Mouse (Mus musculus): ENCODE measurements around the gene Lrrc66. TPM values are rescaled to one million over a fixed set of nuclear protein-coding genes. Genes with fewer than 3 reads are reported as not detected.
A peak's percentile ranks its signal among the peaks of the same experiment; 100 is the strongest.

The Lrrc66 gene
- total and polyA plus RNA-seq, 3 experiments: 1.1 TPM; not detected in 1

GRCm38 (mm10) chr5:73578131-73578530, 54.2 kb downstream of the Lrrc66 start:
- Histone ChIP-seq H3K9ac (ENCODE audit: control insufficient read depth, low read depth, low read length, poor library complexity, severe bottlenecking) (no peak overlapping the region), H3K4me1 (ENCODE audit: control insufficient read depth in 1 of 2, insufficient read depth in 2 of 2, low read length in 2 of 2) (no peaks in the 10 kb centered on the region), H3K4me3 (ENCODE audit: control insufficient read depth in 1 of 2, insufficient read depth in 1 of 2, low read depth in 2 of 2, low read length in 2 of 2) (no peak overlapping the region), H3K27me3 (ENCODE audit: control insufficient read depth in 1 of 2, insufficient read depth in 2 of 2, low read length in 2 of 2) (peaks cover 4 to 7% of the 10 kb centered on the region in 2 experiments; a peak in 3 of 4 replicates), H3K79me2 (ENCODE audit: control insufficient read depth, insufficient read depth, low read length, poor library complexity) (no peaks in the 10 kb centered on the region), H3K27ac (ENCODE audit: control insufficient read depth, low read depth, low read length) (no peak overlapping the region), H3K36me3 (ENCODE audit: control insufficient read depth in 1 of 2, insufficient read depth in 2 of 2, low read length in 2 of 2) (no peaks in the 10 kb centered on the region), H3K9me3 (replicated peaks; ENCODE audit: insufficient read depth, low read length) (no peaks in the 10 kb centered on the region)
- TF ChIP-seq UBTF (IDR thresholded peaks at IDR 0.05; ENCODE audit: borderline replicate concordance, insufficient read depth, low read depth, low read length) (no peak), MXI1 (IDR thresholded peaks at IDR 0.05; ENCODE audit: low read depth, low read length) (no peak), HCFC1 (IDR thresholded peaks at IDR 0.05; ENCODE audit: low read depth, low read length) (no peak), GABPA (IDR thresholded peaks at IDR 0.05; ENCODE audit: low read depth, low read length) (no peak), SMC3 (IDR thresholded peaks at IDR 0.05; ENCODE audit: low read depth, low read length) (no peak), USF2 (IDR thresholded peaks at IDR 0.05; ENCODE audit: borderline replicate concordance in 1 of 2, insufficient read depth in 1 of 2, low read depth in 1 of 2, low read length in 2 of 2) (no peak), MEF2A (IDR thresholded peaks at IDR 0.05; ENCODE audit: extremely low read depth, insufficient replicate concordance, low read depth, low read length, poor library complexity, severe bottlenecking) (no peak), MAZ (IDR thresholded peaks at IDR 0.05; ENCODE audit: low read depth, low read length) (no peak), USF1 (IDR thresholded peaks at IDR 0.05; ENCODE audit: low read depth, low read length) (no peak), CHD2 (IDR thresholded peaks at IDR 0.05; ENCODE audit: low read length) (no peak), RAD21 (IDR thresholded peaks at IDR 0.05; ENCODE audit: low read depth, low read length) (no peak), BHLHE40 (IDR thresholded peaks at IDR 0.05; ENCODE audit: borderline replicate concordance, low read depth, low read length) (no peak), TAL1 (IDR thresholded peaks at IDR 0.05; ENCODE audit: low read length) (no peak), NRF1 (IDR thresholded peaks at IDR 0.05; ENCODE audit: insufficient read depth, low read depth, low read length, poor library complexity, severe bottlenecking) (no peak)
- no peak for DNase-seq (ENCODE audit: low read depth, low spot score)

GRCm38 (mm10) chr5:73576708-73577107, 55.6 kb downstream of the Lrrc66 start:
- Histone ChIP-seq H3K9me3 (replicated peaks; ENCODE audit: insufficient read depth, low read length) (no peaks in the 10 kb centered on the region), H3K27ac (ENCODE audit: control insufficient read depth, low read depth, low read length) (no peak overlapping the region), H3K9ac (ENCODE audit: control insufficient read depth, low read depth, low read length, poor library complexity, severe bottlenecking) (no peak overlapping the region), H3K79me2 (ENCODE audit: control insufficient read depth, insufficient read depth, low read length, poor library complexity) (no peaks in the 10 kb centered on the region), H3K36me3 (ENCODE audit: control insufficient read depth in 1 of 2, insufficient read depth in 2 of 2, low read length in 2 of 2) (no peaks in the 10 kb centered on the region), H3K4me1 (ENCODE audit: control insufficient read depth in 1 of 2, insufficient read depth in 2 of 2, low read length in 2 of 2) (no peaks in the 10 kb centered on the region), H3K27me3 (ENCODE audit: control insufficient read depth in 1 of 2, insufficient read depth in 2 of 2, low read length in 2 of 2) (peaks cover 4 to 7% of the 10 kb centered on the region in 2 experiments; a peak in 3 of 4 replicates), H3K4me3 (ENCODE audit: control insufficient read depth in 1 of 2, insufficient read depth in 1 of 2, low read depth in 2 of 2, low read length in 2 of 2) (no peak overlapping the region)
- peak; percentile 35 for DNase-seq (ENCODE audit: low read depth, low spot score)
- TF ChIP-seq MAZ (IDR thresholded peaks at IDR 0.05; ENCODE audit: low read depth, low read length) (no peak), SMC3 (IDR thresholded peaks at IDR 0.05; ENCODE audit: low read depth, low read length) (no peak), MAFK (IDR thresholded peaks at IDR 0.05; ENCODE audit: borderline replicate concordance, low read depth, low read length) (no peak), EP300 (IDR thresholded peaks at IDR 0.05; ENCODE audit: low read depth in 1 of 2, low read length in 2 of 2) (no peak), RCOR1 (IDR thresholded peaks at IDR 0.05; ENCODE audit: low read depth, low read length) (no peak), NRF1 (IDR thresholded peaks at IDR 0.05; ENCODE audit: insufficient read depth, low read depth, low read length, poor library complexity, severe bottlenecking) (no peak), TAL1 (IDR thresholded peaks at IDR 0.05; ENCODE audit: low read length) (no peak), MXI1 (IDR thresholded peaks at IDR 0.05; ENCODE audit: low read depth, low read length) (no peak)
